Mouse (Mus musculus) erythroblast, adult 5-6 weeks (primary cell): ENCODE data around the gene Gm15155. TPM values are rescaled to one million over a fixed set of nuclear protein-coding genes. Genes with fewer than 3 reads are reported as not detected.
"Not testable (repeated sequence)": the region's sequence is repeated elsewhere in the genome, so short reads cannot be mapped to it uniquely, and the experiment has no call there.

ENCODE experiments used
- ATAC-seq: replicated peaks from 2 replicates; pipeline ENCODE4 v1.8.0; 2016; ENCODE audit warnings: moderate number of reproducible peaks, mild to moderate bottlenecking, moderate TSS enrichment, inconsistent platforms; ENCODE audit not compliant: poor library complexity, low FRiP score, severe bottlenecking
- total RNA-seq, 2 experiments: library from RNA; stranded (forward) in 1 of 2; stranded (reverse) in 1 of 2; fragments of 150-400 nt in 1 of 2; fragments of 200-764, 138-1000 nt in 1 of 2; gene quantifications; 2 replicates each; pipeline versions ENCODE4 v1.2.3 to v1.2.4; 2015 to 2017; ENCODE audit warnings: low replicate concordance in 2 of 2

The Gm15155 gene
- total RNA-seq, 2 experiments from 2014 or later: not detected

GRCm38 (mm10) chrX:155901742-155902141 lies 277.2 kb downstream of the Gm15155 start:
- ATAC-seq: no peak

- ATAC-seq: no peak
Measured at GRCm38 (mm10) chrX:155903108-155903507, 278.6 kb downstream of the Gm15155 start.

GRCm38 (mm10) chrX:156009756-156010155 lies 385.2 kb downstream of the Gm15155 start:
- ATAC-seq: no peak

GRCm38 (mm10) chrX:156155776-156156175 lies 531.2 kb downstream of the Gm15155 start:
- ATAC-seq: no peak

GRCm38 (mm10) chrX:156171587-156171986 lies 547.0 kb downstream of the Gm15155 start:
- no peak for ATAC-seq

- ATAC-seq: not testable (repeated sequence)
Measured at GRCm38 (mm10) chrX:156303806-156304205, 679.3 kb downstream of the Gm15155 start.

Other genes starting within 250 kb of the Gm15155 start
- gene Ptchd1, start 927 bp upstream of the Gm15155 start, total RNA-seq (2015; ENCODE audit: low replicate concordance): not detected in 2 replicates
- 0.98 TPM in 1 of 2 replicates, not detected in the other for gene Ptchd1, start 927 bp upstream of the Gm15155 start, total RNA-seq (2017; ENCODE audit: low replicate concordance)